Mouse (Mus musculus): ENCODE results near the gene Tmem203.
"Not testable (repeated sequence)": the region's sequence is repeated elsewhere in the genome, so short reads cannot be mapped to it uniquely, and the experiment has no call there.

Tmem203 gene

DNA sequence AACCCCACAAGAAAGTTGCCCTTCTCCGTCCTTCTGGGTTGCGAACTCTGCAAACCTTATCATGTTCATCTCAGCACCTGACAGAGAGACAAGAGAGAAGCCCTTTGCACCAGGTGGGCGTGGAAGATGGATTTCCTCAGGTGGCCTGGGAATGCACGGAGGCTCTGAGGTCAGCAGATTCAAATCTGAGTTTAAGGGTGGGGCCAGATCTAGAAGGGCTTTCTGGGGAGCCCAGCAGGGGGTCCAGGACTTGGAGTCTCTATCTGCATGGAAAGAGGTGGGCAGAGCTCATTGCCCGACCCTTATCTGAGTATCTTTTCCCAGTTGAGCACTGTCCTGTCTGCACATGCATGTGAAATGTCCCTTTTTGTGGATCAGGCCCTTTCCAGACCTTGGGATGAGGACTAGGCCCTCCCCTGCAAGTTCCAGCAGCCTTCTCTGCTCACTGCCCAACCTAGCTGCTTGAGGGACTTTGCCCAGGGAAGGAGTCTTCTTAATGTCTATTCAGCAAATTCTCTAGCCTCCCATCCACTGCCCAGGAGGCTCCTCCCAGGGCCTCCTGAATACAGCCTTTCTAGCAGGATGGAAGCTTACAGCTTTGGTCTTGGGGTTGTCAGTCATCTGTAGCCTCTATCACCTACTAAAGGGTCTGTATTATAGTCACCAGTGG, 20.6 kb upstream of the Tmem203 start:
- DNase-seq: no peak

DNA sequence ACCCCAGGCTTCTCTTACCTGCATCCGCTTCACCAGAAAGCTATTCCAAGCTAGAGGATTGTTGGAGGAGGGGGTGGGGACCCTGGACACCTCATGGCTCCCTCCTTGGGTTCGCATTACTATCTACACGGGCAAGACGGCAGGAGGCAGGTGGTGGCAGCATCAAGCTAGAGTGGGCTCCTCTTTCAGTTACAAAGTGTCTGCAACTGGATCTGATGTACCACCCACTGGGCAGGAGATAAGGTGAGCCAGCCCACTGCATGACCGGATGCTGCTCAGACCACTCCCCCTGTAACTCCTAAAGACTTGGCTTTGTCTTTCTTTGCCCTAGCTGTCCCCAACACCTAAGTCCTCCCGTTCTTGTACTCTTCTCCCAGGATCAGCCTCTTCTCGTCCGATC, 18.6 kb upstream of the Tmem203 start, which contains the start of gene Rnf224:
Rnf224 (minus strand) TSS at position 174 of the 400 bp plus-strand sequence.
- no peak for DNase-seq

DNA sequence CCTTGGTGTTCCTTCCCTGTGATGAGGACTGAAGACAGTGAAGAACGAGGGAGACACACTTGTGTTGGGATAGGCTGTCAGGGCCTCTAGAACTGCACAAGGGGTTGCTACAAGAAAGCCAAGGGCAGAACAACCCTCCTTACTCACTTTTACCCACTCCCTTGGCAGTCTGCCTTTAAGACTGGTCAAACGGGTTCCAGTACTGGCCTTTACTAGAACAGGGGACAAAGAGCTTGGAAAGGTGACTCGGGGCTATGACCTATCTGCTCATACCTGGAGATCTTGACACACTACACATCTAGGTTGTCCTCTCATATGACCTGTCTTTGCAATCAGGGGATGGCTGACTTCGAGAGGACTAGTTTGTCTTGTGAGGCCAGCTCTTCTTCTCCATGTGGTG, 17.7 kb upstream of the Tmem203 start:
- no peak for DNase-seq

DNA sequence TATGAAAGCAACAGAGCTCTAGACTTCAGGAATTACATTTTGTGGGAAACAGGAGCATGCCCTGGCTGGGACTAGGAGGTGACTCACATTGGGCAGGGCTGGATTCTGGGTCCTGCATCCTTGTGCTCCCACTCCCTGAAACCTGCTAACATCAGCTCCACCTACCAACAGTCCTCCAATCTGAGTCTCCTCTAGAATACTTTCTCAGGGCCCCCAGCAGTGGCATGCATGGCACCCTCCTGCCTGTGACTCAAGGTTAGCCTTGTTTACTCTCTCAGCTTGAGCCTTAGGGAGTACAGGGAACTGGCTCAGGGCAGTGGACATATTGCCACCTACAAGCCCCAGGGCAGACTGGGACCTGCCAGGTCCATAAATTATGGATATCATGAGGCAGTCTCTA, 17.1 kb upstream of the Tmem203 start:
- DNase-seq: no peak

DNA sequence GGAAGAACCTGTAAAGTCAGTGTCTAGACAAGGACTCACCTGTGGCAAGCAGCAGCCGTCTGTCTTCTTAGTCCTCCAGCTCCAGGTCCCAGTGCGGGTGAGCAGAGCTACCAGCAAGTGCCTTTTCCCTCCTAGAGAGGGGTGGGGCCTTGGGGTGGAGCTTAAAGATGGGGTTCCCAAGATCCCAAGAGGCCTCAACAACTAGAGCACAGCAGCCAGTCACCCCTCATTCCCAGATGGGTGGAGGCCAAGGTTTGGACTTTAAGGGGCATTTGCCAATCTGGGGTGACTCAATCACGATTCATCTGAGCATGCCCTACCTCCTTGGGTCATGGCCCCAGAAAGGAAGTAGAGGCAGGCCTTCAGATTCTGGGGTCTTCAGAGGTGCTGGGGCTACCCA, 15.5 kb upstream of the Tmem203 start:
- no peak for DNase-seq

- DNase-seq: no peak
Observed at GRCm38 (mm10) chr2:25240310-25240709, 14.9 kb upstream of the Tmem203 start.

DNA sequence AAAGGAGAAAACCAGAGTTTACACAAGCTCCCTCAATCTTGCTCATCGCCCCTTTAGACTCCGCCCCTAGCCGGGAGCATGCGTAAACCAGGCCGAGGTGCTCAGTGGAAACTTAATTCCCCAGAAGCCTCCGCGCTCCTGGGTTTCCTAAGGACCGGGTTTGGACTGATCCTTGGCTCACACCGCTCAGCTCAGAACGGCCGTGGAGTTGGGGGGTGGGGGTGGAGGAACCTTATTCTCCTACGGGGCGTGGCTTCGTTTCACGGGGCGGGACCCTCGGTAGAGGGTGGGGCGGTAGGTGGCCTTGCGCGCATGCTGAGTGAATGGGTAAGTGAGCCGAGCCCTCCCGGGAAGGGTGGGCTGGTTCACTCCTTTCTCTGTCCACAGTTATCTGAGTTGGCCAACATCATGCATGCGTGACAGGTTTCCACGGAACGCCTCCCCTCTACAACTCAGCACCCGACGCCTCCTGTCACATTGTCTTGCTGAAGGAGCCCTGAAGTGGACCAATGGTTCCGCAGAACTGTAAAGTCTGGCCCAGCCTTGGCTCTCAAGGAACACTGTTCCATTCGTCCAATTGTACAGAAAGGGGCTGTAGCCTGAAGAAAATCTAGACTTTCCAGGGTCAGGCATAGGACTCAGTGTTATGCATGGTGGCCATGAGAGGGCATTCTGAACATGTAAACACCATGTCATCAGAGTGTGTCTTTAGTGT, 14.4 kb upstream of the Tmem203 start:
- peak; percentile 69 to 74 for DNase-seq

- no peak for DNase-seq
Observed at GRCm38 (mm10) chr2:25241438-25241775, 13.8 kb upstream of the Tmem203 start.

GRCm38 (mm10) chr2:25242101-25242506, 13.1 kb upstream of the Tmem203 start, which contains the start of the genes Rnf208 and Cysrt1:
TSS of gene Rnf208 (plus strand) at chr2:25242255.
TSS of gene Cysrt1 (minus strand) at chr2:25242452.
- DNase-seq: peak; percentile 61 to 63

DNA sequence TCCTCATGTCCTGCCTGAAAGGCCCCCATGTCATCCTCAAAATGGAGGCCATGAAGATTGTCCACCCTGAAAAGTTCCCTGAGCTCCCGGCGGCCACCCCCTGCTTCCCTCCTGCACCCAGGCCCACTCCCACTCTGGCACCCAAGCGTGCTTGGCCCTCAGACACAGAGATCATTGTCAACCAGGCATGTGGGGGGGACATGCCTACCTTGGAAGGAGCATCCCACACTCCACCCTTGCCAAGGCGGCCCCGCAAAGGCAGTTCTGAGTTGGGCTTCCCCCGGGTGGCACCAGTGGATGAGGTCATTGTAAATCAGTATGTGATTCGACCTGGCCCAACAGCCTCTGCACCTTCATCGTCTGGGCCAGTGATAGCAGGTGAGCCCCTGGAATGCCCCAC, 11.9 kb upstream of the Tmem203 start:
- DNase-seq: no peak

GRCm38 (mm10) chr2:25244144-25244543, 11.1 kb upstream of the Tmem203 start:
- DNase-seq: no peak

DNA sequence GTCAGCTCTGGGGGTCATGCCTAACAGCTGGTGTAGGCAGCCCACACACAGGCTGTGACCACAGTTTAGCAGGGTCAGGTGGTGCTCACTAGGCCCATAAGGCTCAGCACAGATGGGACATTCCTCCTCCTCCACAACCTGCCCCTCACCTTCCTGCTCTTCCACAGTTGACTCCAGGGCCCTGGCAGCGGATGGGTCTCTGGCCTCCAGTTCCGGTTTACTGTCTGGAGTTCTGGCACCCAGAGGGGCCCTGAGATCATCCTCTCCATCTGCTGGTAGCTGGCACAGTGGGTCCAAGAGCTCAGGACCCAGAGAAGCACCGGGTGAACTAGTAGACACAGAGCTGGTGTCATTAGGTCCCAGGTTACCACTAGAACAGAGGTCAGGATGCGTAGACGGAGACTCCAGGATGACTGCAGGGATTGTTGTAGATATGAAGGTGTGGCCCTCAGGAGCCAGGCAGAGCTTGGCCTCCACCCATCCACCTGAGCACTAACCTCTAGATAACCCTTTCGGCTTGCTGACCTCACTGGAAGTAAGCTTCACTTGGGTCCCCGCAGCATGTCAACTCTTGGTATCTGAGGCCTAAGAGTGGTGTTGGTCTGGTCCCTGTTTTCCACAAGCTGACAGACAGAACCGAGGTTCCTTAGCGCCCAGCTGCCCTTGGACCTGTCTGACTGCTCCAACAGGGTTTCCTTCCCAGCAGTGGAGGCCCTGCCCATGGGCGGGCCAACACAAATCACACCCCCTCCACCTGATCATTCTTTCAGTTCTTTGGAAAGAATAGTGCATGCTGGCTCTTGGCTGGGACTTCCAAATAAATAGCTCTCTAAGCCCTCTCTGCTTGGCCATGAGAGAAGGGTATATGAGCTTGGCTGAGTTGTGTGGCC, 8.8 kb upstream of the Tmem203 start, which contains the start of gene AL732309.1:
AL732309.1 (minus strand) TSS at position 681 of the 890 bp plus-strand sequence.
- DNase-seq: peak in 1 of 2 experiments; percentile 56

DNA sequence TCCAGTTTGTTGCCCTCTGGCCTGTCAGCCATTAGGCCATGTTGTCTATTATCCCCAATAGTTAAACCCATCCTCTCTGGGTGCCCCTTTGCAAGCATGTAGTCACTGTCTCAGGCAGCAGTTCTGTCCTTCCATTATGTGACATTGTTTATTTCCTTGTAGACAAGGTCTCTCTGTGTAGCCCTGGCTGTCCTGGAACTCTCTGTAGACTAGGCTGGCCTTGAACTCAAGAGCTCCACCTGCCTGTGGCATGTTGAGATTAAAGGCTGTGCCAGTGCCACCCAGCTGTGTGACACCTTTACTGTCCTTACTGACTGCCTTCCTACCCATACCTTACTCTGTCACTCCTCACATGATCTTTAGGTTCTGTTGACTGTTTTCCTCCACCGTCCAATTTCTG, 2.9 kb upstream of the Tmem203 start:
- DNase-seq: peak in 1 of 2 experiments; percentile 43

GRCm38 (mm10) chr2:25256443-25257109, 1.3 kb downstream of the Tmem203 start:
- DNase-seq: peak; percentile 76 to 82

DNA sequence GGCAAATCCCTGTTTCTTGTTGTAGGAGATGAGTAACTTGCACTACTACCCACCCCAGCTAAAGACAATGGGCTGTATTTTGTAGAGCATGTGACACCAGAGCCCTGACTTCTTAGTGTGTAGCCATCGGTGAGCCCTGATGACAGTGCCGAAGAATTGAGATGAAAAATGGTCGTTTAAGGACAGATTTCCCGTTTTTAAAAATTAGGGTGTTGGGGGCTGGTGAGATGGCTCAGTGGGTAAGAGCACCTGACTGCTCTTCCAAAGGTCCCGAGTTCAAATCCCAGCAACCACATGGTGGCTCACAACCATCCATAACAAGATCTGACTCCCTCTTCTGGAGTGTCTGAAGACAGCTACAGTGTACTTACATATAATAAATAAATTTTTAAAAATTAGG, 2.0 kb downstream of the Tmem203 start:
- not testable (repeated sequence) for DNase-seq

- DNase-seq: peak in 1 of 2 experiments; percentile 51
Observed at GRCm38 (mm10) chr2:25258887-25259286, 3.6 kb downstream of the Tmem203 start.

GRCm38 (mm10) chr2:25261870-25262269, 6.6 kb downstream of the Tmem203 start:
- DNase-seq: no peak

GRCm38 (mm10) chr2:25262291-25262767, 7.1 kb downstream of the Tmem203 start, which contains the start of gene Tprn:
TSS of gene Tprn (plus strand) at chr2:25262618.
- DNase-seq: peak; percentile 98

DNA sequence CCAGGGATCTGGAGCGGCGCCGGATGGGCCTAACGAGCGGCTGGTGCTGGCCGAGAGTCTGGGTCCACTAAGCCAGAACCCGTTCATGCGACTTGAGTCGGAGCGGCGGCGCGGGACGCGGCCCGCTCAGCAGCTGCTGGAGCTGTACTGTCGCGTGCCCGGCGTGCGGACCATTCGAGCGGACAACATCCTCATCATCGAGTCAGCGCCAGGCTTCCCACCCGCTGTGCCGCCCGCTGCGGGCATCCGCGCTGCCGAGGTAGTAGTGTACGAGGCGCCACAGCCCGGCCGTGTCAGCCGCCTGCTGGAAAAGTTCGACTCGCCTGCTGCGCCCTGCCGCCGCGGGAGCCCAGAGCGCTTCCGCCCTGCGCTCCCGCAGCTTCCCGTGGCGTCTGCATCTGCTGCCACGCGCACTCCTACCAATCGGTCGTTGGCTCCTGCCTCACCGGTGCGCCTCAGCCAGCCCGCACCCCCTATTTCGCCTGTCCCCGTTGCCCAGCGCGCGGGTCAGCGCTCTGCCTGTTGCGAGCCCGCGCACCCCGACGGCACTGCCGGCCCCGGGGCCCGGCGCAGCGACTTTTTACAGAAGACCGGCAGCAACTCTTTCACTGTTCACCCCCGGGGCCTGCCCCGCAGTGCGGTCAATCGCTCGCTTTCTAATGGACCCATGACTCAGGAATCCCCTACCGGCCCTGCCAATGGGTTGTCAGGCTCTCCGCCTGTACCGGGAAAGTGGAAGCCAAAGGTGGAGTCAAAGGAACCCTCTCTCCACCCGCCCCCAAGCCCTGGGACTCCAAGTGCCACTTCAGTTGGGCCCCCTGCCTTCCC, 7.8 kb downstream of the Tmem203 start:
- peak; percentile 88 to 90 for DNase-seq

DNA sequence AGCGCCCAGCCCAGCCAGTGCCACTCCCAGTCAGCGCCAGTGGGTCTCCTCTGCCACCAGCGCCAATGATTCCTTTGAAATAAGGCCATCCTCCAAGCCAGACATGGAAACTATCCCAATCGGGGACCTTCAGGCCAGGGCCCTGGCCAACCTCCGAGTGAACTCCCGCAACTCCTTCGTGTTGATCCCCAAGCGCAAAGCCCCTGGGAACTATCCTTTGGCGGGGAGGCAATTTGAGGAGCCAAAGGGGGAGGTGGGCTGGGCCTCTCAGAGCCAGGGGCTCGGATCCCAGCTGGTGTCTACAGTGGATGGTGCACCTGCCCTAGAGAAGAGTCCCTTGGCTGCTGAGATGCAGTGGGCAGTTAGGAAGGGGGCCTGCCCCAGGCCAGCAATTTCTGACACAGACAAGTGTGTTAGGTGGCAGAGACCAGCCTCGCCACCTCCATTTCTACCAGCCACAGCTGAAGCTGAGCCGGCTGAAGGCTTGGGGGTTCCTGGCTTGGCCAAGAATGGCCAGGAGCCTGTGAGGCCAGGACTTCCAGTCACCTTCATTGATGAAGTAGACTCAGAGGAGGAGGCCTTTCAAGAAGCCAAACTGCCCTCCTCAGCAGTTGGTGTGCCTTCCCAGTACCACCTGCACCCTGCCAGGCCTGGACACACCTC, 8.5 kb downstream of the Tmem203 start:
- DNase-seq: peak; percentile 69 to 70

DNA sequence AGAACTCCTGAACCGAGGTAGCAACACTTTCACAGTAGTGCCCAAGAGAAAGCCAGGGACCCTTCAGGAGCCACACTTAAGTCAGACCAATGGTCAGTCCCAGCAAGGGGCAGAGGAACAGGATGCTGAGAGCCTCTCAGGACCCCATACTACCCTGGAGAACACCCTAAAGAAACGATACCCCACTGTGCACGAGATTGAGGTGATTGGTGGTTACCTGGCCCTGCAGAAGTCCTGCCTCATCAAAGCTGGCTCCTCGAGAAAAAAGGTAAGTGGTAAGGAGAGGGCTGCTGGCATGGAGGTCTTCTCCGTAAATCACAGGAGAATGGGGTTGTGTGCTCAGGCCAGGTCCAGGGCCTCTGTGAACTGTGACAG, 9.0 kb downstream of the Tmem203 start:
- peak in 1 of 2 experiments; percentile 46 for DNase-seq
